ENCODE assay signal across 8 mouse cellular contexts in the genomic region with DNA sequence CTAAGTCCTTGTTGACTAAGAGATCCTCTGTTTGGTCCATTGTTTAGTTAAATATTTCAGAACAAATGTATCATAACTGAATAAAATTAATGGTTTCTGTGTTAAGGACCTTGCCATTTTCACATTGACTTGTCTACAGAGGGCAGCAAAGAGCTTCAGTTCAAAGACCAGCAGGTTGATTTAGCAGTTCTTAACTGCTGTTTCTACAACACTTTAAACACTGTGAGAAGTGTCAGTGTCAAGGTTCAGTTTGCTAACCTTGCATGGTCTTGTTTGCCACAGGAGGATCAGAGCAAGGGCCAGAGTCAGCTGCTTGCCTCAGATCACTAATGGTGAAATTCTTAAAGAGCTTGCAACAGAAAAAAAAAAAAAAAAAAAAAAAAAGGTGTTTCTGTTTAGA.
A peak's percentile ranks its signal among the peaks of the same experiment; 100 is the strongest.
DNase-seq lines count a peak whose midpoint lies in the region; ATAC-seq and TF ChIP-seq lines count a peak whose summit lies in the region.

No protein-coding gene starts in this region.

- peak; percentile 66 for TF ChIP-seq RAD21 in MEL (IDR thresholded peaks at IDR 0.05; ENCODE audit: low read depth, low read length)

- TF ChIP-seq CTCF in MEL (IDR thresholded peaks at IDR 0.05 in 2 of 3, conservative IDR thresholded peaks at IDR 0.05 in 1 of 3; ENCODE audit: control insufficient read depth in 1 of 3, insufficient read depth in 1 of 3, low read depth in 2 of 3, low read length in 3 of 3, poor library complexity in 1 of 3, severe bottlenecking in 1 of 3): peak; percentile 6 to 55 (median 10); a peak in 2 of 6 replicates

- no peak overlapping the region for H3K9ac ChIP-seq in heart, embryonic 12.5 days
- H3K9ac ChIP-seq in MEL (ENCODE audit: control insufficient read depth, low read depth, low read length, poor library complexity, severe bottlenecking): no peak overlapping the region
- H3K9ac ChIP-seq in kidney, embryonic 16.5 days (replicated peaks; ENCODE audit: low read length): no peak overlapping the region

- ATAC-seq in heart, embryonic 12.5 days (ENCODE audit: insufficient number of reproducible peaks, low FRiP score): no peak
- peak; percentile 51; the same call in 1 of the 2 replicates for ATAC-seq in kidney, embryonic 16.5 days (ENCODE audit: low FRiP score, low TSS enrichment)

- no peaks in the 10 kb centered on the region for H3K4me1 ChIP-seq in heart, embryonic 12.5 days (replicated peaks)
- H3K4me1 ChIP-seq in MEL (ENCODE audit: control insufficient read depth in 1 of 2, insufficient read depth in 2 of 2, low read length in 2 of 2): no peaks in the 10 kb centered on the region
- no peaks in the 10 kb centered on the region for H3K4me1 ChIP-seq in kidney, embryonic 16.5 days (ENCODE audit: insufficient read depth, low read length)

- H3K27me3 ChIP-seq in heart, embryonic 12.5 days (replicated peaks): no peaks in the 10 kb centered on the region
- H3K27me3 ChIP-seq in MEL (ENCODE audit: control insufficient read depth in 1 of 2, insufficient read depth in 2 of 2, low read length in 2 of 2): no peaks in the 10 kb centered on the region
- H3K27me3 ChIP-seq in kidney, embryonic 16.5 days (ENCODE audit: insufficient read depth, low read length): no peaks in the 10 kb centered on the region

- H3K4me2 ChIP-seq in heart, embryonic 12.5 days: no peak overlapping the region
- no peak overlapping the region for H3K4me2 ChIP-seq in kidney, embryonic 16.5 days (replicated peaks; ENCODE audit: low read depth, low read length)

- H3K79me2 ChIP-seq in MEL (ENCODE audit: control insufficient read depth, insufficient read depth, low read length, poor library complexity): no peaks in the 10 kb centered on the region

- TF ChIP-seq EP300 in MEL (IDR thresholded peaks at IDR 0.05; ENCODE audit: low read depth in 1 of 2, low read length in 2 of 2): no peak

- DNase-seq in heart, postnatal 4 days: peak; percentile 5
- DNase-seq in MEL (ENCODE audit: low read depth, low spot score): peak; percentile 46
- DNase-seq in embryo, embryonic 11 days: peak; percentile 65
- DNase-seq in retina, adult 2 months (ENCODE audit: low read depth, low spot score): peak; percentile 15
- DNase-seq in spleen, adult 12 weeks (ENCODE audit: low spot score): no peak
- no peak for DNase-seq in ovary, adult 18-20 months (ENCODE audit: low spot score)

- H3K4me3 ChIP-seq in heart, embryonic 12.5 days: no peak overlapping the region
- H3K4me3 ChIP-seq in MEL (ENCODE audit: control insufficient read depth in 1 of 2, insufficient read depth in 1 of 2, low read depth in 2 of 2, low read length in 2 of 2): no peak overlapping the region
- no peak overlapping the region for H3K4me3 ChIP-seq in kidney, embryonic 16.5 days (ENCODE audit: low read length)

- TF ChIP-seq POLR2A in MEL (IDR thresholded peaks at IDR 0.05; ENCODE audit: control insufficient read depth in 1 of 2, insufficient read depth in 1 of 2, low read depth in 1 of 2, low read length in 2 of 2, poor library complexity in 1 of 2): no peak

- no peaks in the 10 kb centered on the region for H3K9me3 ChIP-seq in heart, embryonic 12.5 days (replicated peaks)
- H3K9me3 ChIP-seq in MEL (replicated peaks; ENCODE audit: insufficient read depth, low read length): no peaks in the 10 kb centered on the region
- H3K9me3 ChIP-seq in kidney, embryonic 16.5 days (ENCODE audit: low read length): no peaks in the 10 kb centered on the region

- H3K27ac ChIP-seq in heart, embryonic 12.5 days (ENCODE audit: poor library complexity, severe bottlenecking): no peak overlapping the region
- H3K27ac ChIP-seq in MEL (ENCODE audit: control insufficient read depth, low read depth, low read length): no peak overlapping the region
- H3K27ac ChIP-seq in kidney, embryonic 16.5 days (ENCODE audit: low read length): no peak overlapping the region

- no peaks in the 10 kb centered on the region for H3K36me3 ChIP-seq in heart, embryonic 12.5 days
- H3K36me3 ChIP-seq in MEL (ENCODE audit: control insufficient read depth in 1 of 2, insufficient read depth in 2 of 2, low read length in 2 of 2): no peaks in the 10 kb centered on the region
- H3K36me3 ChIP-seq in kidney, embryonic 16.5 days (ENCODE audit: insufficient read depth, low read length): no peaks in the 10 kb centered on the region

TF ChIP-seq in MEL, 35 proteins besides CTCF, POLR2A, EP300 and RAD21:
- TF ChIP-seq RCOR1 (IDR thresholded peaks at IDR 0.05; ENCODE audit: low read depth, low read length) (no peak), MYC (IDR thresholded peaks at IDR 0.05; ENCODE audit: low read depth, low read length) (no peak), MYB (IDR thresholded peaks at IDR 0.05; ENCODE audit: low read depth, low read length) (no peak), MEF2A (IDR thresholded peaks at IDR 0.05; ENCODE audit: extremely low read depth, insufficient replicate concordance, low read depth, low read length, poor library complexity, severe bottlenecking) (no peak), SMC3 (IDR thresholded peaks at IDR 0.05; ENCODE audit: low read depth, low read length) (peak; percentile 59), ZC3H11A (IDR thresholded peaks at IDR 0.05; ENCODE audit: low read depth, low read length) (peak; percentile 53), ZNF384 (IDR thresholded peaks at IDR 0.05; ENCODE audit: low read depth, low read length) (peak; percentile 24; the same call in 1 of the 2 replicates), USF1 (IDR thresholded peaks at IDR 0.05; ENCODE audit: low read depth, low read length) (no peak), KAT2A (conservative IDR thresholded peaks at IDR 0.05; ENCODE audit: low read depth, low read length) (no peak), GATA1 (IDR thresholded peaks at IDR 0.05; ENCODE audit: low read depth, low read length) (no peak), ZMIZ1 (IDR thresholded peaks at IDR 0.05; ENCODE audit: low read depth, low read length) (no peak), POLR2AphosphoS5 (IDR thresholded peaks at IDR 0.05; ENCODE audit: borderline replicate concordance, low read depth, low read length) (no peak), ZKSCAN1 (IDR thresholded peaks at IDR 0.05; ENCODE audit: low read depth, low read length) (no peak), CHD1 (IDR thresholded peaks at IDR 0.05; ENCODE audit: low read depth, low read length) (no peak), SIN3A (IDR thresholded peaks at IDR 0.05; ENCODE audit: low read length) (no peak), GABPA (IDR thresholded peaks at IDR 0.05; ENCODE audit: low read depth, low read length) (no peak)

Comparison
In these comparisons a context has a peak if more than half of its experiments do, and no peak if none do; other contexts are left out.
1. DNase-seq: peak in heart, postnatal 4 days (single experiment), MEL (single experiment), embryo, embryonic 11 days (single experiment) and retina, adult 2 months (single experiment); none in spleen, adult 12 weeks (single experiment) and ovary, adult 18-20 months (single experiment).